Mouse (Mus musculus) cerebellum, postnatal 36 days (tissue): ENCODE measurements around the gene Rcbtb1.
"Not testable (repeated sequence)": the region's sequence is repeated elsewhere in the genome, so short reads cannot be mapped to it uniquely, and the experiment has no call there.

ENCODE experiments used
- DNase-seq, 2 experiments: peaks; one replicate each; pipeline ENCODE4 v3.0.0; 2021 to 2022; ENCODE audit warnings: mixed read lengths in 2 of 2

The Rcbtb1 gene

GRCm38 (mm10) chr14:59200711-59201603, at the start of gene Rcbtb1:
Rcbtb1 (plus strand) TSS chr14:59201209.
- peak; percentile 91 to 93 for DNase-seq

DNA sequence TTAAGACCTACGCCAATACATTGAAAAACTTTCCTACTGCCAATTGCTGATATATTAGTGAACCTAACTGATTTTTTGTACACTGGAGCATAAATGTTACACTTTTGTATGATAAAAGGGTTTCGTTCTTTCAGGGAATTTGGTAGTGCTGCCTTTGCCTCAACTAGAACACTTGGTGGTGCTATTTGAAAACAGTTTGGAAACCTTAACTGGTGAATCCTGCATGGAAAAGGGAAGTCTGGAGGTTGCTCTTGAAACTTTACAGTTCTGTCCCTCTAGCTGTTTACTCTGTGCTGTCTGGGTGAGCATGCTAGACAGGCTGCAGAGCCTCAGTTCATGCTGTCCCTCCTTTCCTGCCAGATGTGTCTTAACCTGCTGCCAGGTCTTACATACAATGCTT, 45.4 kb upstream of the Rcbtb1 start:
- no peak for DNase-seq

GRCm38 (mm10) chr14:59157016-59157698, 43.9 kb upstream of the Rcbtb1 start:
- no peak for DNase-seq

GRCm38 (mm10) chr14:59178649-59179048, 22.4 kb upstream of the Rcbtb1 start, which contains the start of gene Gm5142:
Gm5142 (minus strand) TSS chr14:59178749.
- DNase-seq: no peak

DNA sequence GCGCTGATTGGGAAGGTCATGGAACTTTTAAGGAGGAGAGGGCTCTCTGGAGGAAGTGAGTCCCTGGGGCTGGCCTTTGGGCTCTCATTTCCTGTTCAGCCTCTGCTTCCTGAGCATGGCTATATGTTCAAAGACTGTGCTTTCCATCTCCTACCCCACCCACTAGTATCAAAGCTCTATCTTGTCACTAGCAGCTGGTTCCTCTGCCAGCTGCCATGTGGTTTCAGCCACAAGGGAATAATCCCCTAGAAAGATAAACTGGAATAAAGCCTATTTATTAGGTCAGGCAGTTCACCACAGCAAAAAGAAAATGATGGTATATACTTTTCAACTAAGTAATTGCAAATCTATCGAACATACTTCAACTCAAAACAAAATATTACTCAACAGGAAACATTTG, 18.3 kb upstream of the Rcbtb1 start:
- DNase-seq: no peak

DNA sequence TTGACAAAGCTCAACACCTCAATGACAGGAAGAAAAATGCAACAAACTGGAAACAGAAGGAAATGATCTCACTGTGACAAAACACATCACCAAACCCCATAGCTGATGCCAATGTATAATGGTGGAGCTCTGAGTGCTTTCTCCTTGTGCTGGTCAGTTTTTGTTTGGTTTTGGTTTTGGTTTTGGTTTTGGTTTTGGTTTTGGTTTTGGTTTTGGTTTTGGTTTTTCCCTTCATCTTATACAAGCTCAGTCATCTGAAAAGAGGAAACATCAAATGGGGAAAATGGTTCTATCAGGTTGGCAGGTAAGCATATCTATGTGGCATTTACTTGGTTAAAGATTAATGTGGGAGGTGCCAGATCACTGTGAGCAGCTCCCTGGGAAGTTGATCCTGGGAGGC, 15.5 kb upstream of the Rcbtb1 start:
- DNase-seq: no peak

DNA sequence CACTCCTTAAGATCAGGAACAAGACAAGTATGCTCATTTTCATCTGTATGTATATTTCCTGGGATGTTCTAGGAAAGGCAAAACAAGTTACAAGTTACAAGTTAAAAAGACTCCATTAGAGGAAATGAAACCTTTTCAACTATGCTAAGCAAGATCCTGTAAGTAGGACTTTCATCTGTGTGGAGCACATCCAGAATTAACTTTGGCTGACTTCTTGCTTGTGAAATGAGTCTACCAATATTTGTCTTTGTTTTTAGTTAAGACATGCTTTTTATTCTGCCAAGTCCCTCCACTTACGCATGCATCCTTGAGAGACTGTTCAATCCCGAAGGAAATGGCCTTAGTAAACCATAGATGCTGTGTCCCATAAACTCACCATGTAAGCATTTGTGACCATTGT, 14.9 kb upstream of the Rcbtb1 start:
- no peak for DNase-seq

- no peak for DNase-seq
Measured at GRCm38 (mm10) chr14:59201604-59202215, 701 bp downstream of the Rcbtb1 start.

- DNase-seq: no peak
Measured at GRCm38 (mm10) chr14:59205461-59205860, 4.5 kb downstream of the Rcbtb1 start.

GRCm38 (mm10) chr14:59205976-59206583, 5.1 kb downstream of the Rcbtb1 start:
- no peak for DNase-seq

- no peak for DNase-seq
Measured at GRCm38 (mm10) chr14:59209003-59209402, 8.0 kb downstream of the Rcbtb1 start.

DNA sequence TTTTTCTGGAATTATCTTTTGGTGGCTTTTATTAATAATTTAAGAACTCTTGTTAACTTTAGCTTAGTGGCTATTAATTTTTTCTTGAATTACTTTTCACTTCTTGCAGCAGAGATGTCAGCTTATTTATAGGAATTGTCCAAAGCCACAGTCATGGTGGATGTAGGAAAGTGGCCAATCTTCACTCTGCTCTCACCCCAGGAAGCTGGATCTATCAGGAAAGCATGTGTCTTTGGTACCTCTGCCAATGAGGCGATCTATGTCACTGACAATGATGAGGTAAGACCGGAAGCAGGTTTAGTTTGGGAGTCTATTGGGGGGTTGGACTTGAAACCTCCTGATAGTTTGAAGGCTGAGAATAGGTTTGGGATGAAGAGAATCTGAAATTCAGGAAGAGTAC, 8.8 kb downstream of the Rcbtb1 start:
- peak; percentile 18 to 29 for DNase-seq

DNA sequence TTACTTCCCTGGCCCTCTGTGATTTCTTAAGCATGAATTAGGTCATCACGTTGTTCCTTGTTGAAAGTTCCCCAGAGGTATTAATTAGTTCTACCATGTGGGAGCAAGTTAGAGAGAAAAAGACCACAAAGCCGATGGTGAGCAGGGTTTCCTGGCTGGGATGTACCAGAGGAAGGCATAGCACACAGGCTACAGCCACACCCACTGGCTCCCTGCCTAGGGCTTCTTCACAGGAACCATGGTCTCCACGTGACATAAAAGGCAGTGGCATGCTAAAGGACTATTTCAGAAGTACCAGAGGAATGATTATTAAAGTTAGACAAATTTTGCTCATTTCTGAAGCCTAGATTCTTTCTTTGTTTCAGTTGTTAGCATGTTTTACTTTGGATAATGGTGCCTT, 18.2 kb downstream of the Rcbtb1 start:
- no peak for DNase-seq

- no peak for DNase-seq
Measured at GRCm38 (mm10) chr14:59226240-59226639, 25.2 kb downstream of the Rcbtb1 start.

- no peak for DNase-seq
Measured at GRCm38 (mm10) chr14:59229822-59230221, 28.8 kb downstream of the Rcbtb1 start.

DNA sequence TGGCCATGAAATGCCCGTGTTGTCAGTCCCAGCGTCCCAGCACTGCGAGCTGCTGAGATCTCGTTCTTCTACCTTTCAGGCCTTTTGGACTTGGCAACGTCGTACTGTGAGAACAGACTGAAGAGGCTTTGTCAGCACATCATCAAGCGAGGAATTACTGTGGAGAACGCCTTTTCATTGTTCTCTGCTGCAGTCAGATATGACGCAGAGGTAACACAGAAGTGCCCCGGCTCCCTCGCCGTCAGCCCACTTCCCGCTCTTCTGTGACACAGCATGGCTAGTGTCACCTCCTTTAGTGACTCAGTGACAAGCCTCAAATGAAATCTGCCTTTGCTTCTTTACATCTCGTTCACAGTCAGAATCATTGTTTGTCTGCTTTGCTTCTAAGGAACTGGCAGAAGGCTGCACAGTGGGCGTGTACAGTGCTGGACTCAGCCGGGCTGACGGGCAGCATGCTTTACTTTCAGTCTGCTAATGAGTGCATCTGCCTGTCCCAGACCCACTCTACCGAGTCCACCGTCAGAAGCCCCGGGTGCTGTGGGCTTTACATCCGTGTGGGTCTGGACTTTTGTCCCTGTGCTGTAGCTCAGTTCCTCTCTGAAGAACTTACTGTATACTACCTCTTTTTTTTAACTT, 29.4 kb downstream of the Rcbtb1 start:
- no peak for DNase-seq

DNA sequence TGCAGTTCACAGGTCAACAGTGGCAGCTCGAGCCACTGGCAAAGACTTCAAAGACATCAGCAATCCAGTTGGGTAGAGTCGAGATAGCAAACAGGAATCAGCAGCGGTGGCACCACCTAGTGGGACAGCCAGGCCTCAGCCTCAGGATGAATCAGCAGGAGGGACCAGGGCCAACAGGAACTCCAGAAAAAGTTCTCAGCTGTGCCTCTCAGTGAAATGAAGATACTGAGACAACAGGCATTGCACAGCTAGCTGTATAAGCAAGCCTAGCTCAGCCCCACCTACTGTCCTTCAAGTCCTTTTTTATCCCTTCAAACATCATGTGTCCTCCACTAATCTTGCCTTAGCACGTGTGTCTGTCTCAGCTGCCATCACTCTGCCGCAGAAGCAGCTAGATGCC, 31.0 kb downstream of the Rcbtb1 start:
- no peak for DNase-seq

GRCm38 (mm10) chr14:59233635-59234034, 32.6 kb downstream of the Rcbtb1 start:
- DNase-seq: no peak

- not testable (repeated sequence) for DNase-seq
Measured at GRCm38 (mm10) chr14:59250350-59250749, 49.3 kb downstream of the Rcbtb1 start.

DNA sequence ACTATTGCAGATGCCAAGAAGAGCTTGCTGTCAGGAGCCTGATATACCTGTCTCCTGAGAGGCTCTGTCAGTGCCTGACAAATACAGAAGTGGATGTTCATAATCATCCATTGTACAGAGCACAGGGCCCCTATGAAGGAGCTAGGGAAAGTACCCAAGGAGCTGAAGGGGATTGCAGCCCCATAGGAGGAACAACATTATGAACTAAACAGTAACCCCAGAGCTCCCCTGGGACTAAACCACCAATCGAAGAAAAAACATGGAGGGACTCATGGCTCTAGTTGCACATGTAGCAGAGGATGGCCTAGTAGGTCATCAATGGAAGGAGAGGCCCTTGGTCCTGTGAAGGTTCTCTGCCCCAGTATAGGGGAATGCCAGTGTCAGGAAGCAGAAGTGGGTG, 54.9 kb downstream of the Rcbtb1 start:
- not testable (repeated sequence) for DNase-seq

GRCm38 (mm10) chr14:59260056-59260455, 59.0 kb downstream of the Rcbtb1 start, which contains the start of gene Gm6904:
Gm6904 (minus strand) TSS chr14:59260216.
- DNase-seq: no peak

DNA sequence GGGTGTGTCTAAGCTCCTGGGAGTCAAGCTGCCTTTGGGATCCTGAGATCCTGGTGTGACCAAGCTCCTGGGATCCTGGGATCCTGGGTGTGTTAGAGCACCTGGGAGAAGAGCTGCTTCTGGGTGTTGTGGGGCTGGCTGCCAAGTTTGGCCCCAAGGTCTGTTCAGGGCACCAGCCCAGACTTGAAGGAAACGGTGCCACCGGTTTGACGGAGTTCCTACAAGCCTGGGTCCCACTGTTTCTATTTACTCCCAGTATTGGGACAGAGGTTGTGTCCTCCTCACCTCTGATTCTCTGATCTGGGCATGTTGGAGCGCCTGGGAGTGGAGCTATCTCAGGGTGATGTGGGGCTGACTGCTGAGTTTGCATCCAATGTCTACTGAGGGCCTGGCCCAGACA, 74.0 kb downstream of the Rcbtb1 start:
- not testable (repeated sequence) for DNase-seq
